Mouse (Mus musculus) kidney, embryonic 16.5 days (tissue): Measurements from ENCODE around the gene Ucn2. TPM values are rescaled to one million over a fixed set of nuclear protein-coding genes. Genes with fewer than 3 reads are reported as not detected.
A peak's percentile ranks its signal among the peaks of the same experiment; 100 is the strongest.

Experiments
- ATAC-seq: fragments of 200-750 bp; cut with Nextera tagmentation; 2 replicates; pipeline ENCODE4 v1.8.0; 2017; ENCODE audit warnings: moderate TSS enrichment; ENCODE audit not compliant: low FRiP score, low TSS enrichment
- H3K27ac ChIP-seq: fragments of 300-500 bp; sonication (generic); 2 replicates; pipeline ENCODE4 v1.5.1; 2014; ENCODE audit warnings: low read length
- H3K27me3 ChIP-seq: fragments of 300-500 bp; sonication (generic); 2 replicates; pipeline ENCODE4 v1.6.1; 2014; ENCODE audit warnings: low read length, control low read depth, mixed read lengths; ENCODE audit not compliant: insufficient read depth
- H3K36me3 ChIP-seq: fragments of 300-500 bp; sonication (generic); 2 replicates; pipeline ENCODE4 v1.6.1; 2014; ENCODE audit warnings: low read length, control low read depth, mixed read lengths; ENCODE audit not compliant: insufficient read depth
- H3K4me1 ChIP-seq: fragments of 300-500 bp; sonication (generic); 2 replicates; pipeline ENCODE4 v1.6.1; 2014; ENCODE audit warnings: low read length, control low read depth, mixed read lengths; ENCODE audit not compliant: insufficient read depth
- H3K4me2 ChIP-seq: fragments of 300-500 bp; sonication (generic); replicated peaks from 2 replicates; pipeline ENCODE4 v1.6.1; 2014; ENCODE audit warnings: low read depth, low read length
- H3K4me3 ChIP-seq: fragments of 300-500 bp; sonication (generic); 2 replicates; pipeline ENCODE4 v1.5.1; 2014; ENCODE audit warnings: mild to moderate bottlenecking, low read length
- H3K9ac ChIP-seq: fragments of 300-500 bp; sonication (generic); replicated peaks from 2 replicates; pipeline ENCODE4 v1.6.1; 2014; ENCODE audit warnings: low read length
- H3K9me3 ChIP-seq: fragments of 300-500 bp; sonication (generic); 2 replicates; pipeline ENCODE4 v1.6.1; 2016; ENCODE audit warnings: low read length, control low read depth
- WGBS: fragments of 180-500 bp; shearing (Covaris S2); extraction: QIAGEN DNeasy Blood & Tissue Kit; methylation state at CpG from one replicate; pipeline ENCODE4 v1.1.7; 2014; 5-methylcytosine and 5-hydroxymethylcytosine counted together
- polyA plus RNA-seq: library from polyadenylated mRNA; unstranded; fragments of >200 nt; fragmentation: Nextera tagmentation; extraction: Ambion mirVana; gene quantifications from 2 replicates; pipeline ENCODE4 v1.2.1, GENCODE M21; 2015

Gene Ucn2
- polyA plus RNA-seq, 1 experiment from 2014 or later, result not detected

DNA sequence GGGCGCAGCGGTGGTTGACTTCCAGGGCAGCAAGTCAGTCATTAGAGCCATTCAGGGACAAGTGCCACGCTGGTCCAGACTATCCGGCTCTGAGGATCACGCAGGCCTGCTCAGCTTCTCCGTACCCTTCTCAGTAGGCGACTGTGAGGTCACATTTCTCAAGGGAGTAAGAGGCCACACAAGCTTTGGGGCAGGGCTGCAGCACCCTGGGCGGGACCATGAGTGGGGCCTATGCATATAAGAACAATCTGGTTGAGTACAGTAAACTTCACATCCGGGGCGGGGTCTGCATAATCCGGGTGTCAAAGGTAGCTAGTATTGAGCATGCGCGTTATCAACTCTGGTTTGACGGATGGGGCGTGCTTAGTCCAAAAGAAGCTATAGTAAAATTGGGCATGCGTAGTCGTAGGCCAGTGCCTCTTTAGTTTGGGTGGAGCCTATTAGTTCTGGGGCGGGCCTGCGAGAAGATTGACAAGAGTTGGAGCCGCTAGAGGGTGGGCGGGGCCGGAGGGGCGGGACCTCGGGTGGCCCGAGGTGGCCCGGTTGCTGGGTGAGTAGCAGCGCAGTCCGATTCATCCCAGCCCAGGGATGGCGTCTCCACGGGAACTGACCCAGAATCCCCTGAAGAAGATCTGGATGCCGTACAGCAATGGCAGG is 5.7 kb downstream of the Ucn2 start, which contains the start of gene Pfkfb4:
Gene Pfkfb4 (plus strand): TSS at position 351 of the 657 bp plus-strand sequence.
- Histone ChIP-seq H3K4me1 (peaks cover 27% of the 10 kb centered on the region), H3K27me3 (no peaks in the 10 kb centered on the region), H3K9ac (peak within 1 kb of the TSS; percentile 68), H3K27ac (peak within 1 kb of the TSS; percentile 97), H3K36me3 (no peaks in the 10 kb centered on the region), H3K4me2 (peak within 1 kb of the TSS; percentile 73), H3K9me3 (no peaks in the 10 kb centered on the region), H3K4me3 (peak within 1 kb of the TSS; percentile 55)
- WGBS, result 1% methylated on average over 31 of the region's 31 CpGs
- peak; percentile 96 for ATAC-seq

DNA sequence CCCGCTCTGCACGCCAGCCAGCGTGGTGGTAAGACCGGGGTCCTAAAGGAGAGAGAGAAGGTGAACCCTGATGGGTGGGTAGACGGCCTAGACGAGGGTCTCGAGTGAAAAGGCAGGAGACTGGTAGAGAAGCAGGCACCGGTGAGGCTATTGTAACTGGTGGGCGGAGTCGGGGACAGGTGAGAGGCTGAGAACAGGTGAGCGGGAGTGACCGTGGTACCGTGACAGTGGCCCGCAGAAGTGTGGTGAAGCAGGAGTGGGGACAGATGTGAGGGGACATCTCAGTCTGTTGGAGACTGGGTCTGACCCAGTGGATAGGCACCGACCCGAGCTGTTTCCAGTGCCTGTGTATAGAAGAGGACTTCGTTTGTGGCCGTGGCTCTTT is 6.3 kb downstream of the Ucn2 start:
- Histone ChIP-seq H3K4me2 (peak overlapping the region; percentile 73), H3K4me1 (peaks cover 28% of the 10 kb centered on the region), H3K4me3 (peak overlapping the region; percentile 55), H3K9ac (peak overlapping the region; percentile 59), H3K27ac (no peak overlapping the region), H3K9me3 (no peaks in the 10 kb centered on the region), H3K36me3 (no peaks in the 10 kb centered on the region), H3K27me3 (no peaks in the 10 kb centered on the region)
- ATAC-seq, result no peak; the same call in 1 of the 2 replicates
- WGBS, result 10% methylated on average over 18 of the region's 18 CpGs

DNA sequence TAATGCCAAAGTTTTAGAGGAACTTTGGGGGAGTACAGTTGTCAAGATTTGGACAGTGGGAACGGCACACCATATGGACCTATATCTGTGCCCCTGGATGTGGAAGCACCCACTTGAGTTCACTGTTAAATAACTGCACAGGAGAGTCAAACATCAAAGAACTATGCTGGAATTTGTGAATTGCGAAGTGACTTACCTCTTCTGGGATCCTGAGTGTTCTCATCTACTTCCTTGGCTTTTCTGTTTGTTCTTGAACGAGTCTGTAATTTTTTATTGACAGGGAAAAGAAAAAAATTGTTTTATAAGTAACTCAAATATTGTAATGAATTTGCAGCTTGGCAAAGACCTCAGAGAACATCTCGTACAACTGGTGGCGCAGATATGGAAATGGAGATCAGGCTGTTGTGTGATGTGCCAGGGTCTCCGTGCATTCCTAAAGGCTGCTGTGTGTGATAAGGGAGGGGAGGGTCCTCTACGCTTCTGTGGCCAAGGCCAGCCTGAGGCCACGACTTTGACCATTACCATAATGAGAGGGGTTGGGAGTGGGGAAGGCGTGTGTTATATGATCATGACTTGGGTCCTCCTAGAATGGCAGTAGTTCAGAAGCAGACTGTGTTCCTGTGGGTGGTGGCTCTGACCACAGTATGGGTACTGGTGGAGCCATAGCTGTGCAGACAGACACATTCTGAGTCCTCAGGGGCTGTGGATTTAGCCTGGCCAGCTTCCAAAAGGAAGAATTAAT is 7.0 kb downstream of the Ucn2 start:
- ATAC-seq, result no peak
- Histone ChIP-seq H3K4me2 (peak overlapping the region; percentile 73; the same call in 1 of the 2 replicates), H3K9me3 (no peaks in the 10 kb centered on the region), H3K9ac (no peak overlapping the region), H3K36me3 (no peaks in the 10 kb centered on the region), H3K4me1 (peaks cover 28% of the 10 kb centered on the region), H3K27me3 (no peaks in the 10 kb centered on the region), H3K27ac (no peak overlapping the region), H3K4me3 (peak overlapping the region; percentile 55; the same call in 1 of the 2 replicates)
- 65% methylated on average over 9 of the region's 9 CpGs for WGBS

DNA sequence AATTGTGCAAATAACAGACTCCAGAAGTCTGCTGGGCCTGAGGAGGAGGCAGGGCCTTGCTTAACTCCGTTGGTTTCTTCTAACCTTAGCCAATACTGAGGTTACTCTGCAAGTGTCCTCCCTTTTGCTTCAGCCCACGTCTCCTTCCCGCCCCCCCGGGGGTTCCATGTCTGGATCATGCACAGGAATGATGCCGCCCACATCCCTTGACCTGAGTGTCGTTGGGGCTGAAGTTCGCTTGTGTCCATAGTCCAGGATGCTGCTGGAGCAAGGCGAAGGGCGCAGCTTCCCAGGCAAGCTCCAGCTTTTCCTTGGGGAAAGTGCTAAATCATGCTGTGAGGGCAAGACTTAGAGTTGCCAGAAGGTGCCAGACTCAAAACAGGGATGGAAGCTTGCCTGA is 10.6 kb downstream of the Ucn2 start:
- H3K27ac ChIP-seq, result peak overlapping the region; percentile 5; the same call in 1 of the 2 replicates

DNA sequence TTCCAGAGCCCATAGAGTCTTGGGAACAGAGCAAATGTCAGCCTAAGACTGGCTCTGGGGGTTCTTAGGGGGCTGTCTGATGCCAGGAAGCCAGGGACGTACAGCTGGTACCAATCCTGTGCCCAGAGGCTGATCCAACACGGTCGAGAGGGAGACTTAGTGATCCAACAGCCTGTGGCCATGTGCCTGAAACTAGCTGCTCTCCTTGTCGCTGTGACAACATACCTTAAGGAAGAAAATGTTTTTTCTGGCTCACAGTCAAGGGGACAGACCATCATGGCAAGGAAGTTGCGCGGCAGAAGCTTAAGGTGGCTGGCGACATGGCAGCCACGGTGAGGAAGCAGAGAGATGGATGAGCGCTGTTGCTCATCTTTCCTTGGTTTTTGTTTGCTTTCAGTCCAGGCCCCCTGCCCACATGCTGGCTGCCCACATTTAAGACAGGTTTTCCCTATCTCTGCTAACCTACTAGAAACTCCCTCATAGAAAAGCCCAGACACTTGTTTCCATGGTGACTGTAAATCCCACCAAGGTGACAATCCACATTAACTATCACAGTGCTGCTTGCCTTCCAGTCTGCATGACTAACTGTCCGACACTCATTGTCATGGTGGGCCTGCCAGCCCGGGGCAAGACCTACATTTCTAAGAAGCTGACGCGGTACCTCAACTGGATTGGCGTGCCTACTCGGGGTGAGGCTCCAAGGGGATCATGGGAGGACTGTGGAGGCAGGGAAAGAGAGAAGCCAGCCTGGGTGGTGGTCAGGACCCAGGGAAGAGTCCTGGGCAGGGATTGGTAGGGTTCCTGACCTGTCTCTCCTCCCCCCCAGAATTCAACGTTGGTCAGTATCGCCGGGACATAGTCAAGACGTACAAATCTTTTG is 12.7 kb downstream of the Ucn2 start:
- Histone ChIP-seq H3K36me3 (no peaks in the 10 kb centered on the region), H3K9me3 (no peaks in the 10 kb centered on the region), H3K27ac (no peak overlapping the region), H3K4me1 (peaks cover 14% of the 10 kb centered on the region; the same call in 1 of the 2 replicates), H3K4me2 (no peak overlapping the region), H3K27me3 (no peaks in the 10 kb centered on the region), H3K9ac (no peak overlapping the region), H3K4me3 (no peak overlapping the region)
- no peak for ATAC-seq
- 75% methylated on average over 19 of the region's 19 CpGs for WGBS

More for the DNA sequence above, 10.6 kb downstream of the Ucn2 start:
- Histone ChIP-seq H3K4me2 (no peak overlapping the region), H3K4me3 (no peak overlapping the region), H3K27me3 (no peaks in the 10 kb centered on the region), H3K9me3 (no peaks in the 10 kb centered on the region), H3K36me3 (no peaks in the 10 kb centered on the region), H3K9ac (no peak overlapping the region), H3K4me1 (peaks cover 20% of the 10 kb centered on the region)
- ATAC-seq, result no peak
- 46% methylated on average over 9 of the region's 9 CpGs for WGBS

DNA sequence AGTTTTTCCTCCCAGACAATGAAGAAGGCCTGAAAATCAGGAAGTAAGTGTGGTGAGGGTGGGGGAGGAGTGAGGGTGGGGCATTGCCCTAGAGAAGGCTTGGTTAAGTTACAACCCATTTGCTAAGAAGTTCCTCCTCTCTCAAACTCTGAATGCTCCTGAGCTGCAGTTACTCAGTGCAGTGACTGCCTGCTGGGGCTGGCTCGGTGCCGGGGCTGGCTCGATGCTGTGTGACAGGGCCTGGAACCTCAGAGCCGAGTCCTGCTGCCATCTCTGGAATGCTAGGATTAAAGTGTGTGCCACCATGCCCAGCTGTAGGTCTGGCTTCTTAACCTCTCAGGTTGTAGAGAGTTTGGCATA is 13.3 kb downstream of the Ucn2 start:
- WGBS, result 85% methylated on average over 4 of the region's 4 CpGs
- Histone ChIP-seq H3K4me3 (no peak overlapping the region), H3K4me2 (no peak overlapping the region), H3K27ac (no peak overlapping the region), H3K4me1 (peaks cover 14% of the 10 kb centered on the region; the same call in 1 of the 2 replicates), H3K27me3 (no peaks in the 10 kb centered on the region), H3K9ac (no peak overlapping the region), H3K9me3 (no peaks in the 10 kb centered on the region), H3K36me3 (no peaks in the 10 kb centered on the region)
- ATAC-seq, result no peak

DNA sequence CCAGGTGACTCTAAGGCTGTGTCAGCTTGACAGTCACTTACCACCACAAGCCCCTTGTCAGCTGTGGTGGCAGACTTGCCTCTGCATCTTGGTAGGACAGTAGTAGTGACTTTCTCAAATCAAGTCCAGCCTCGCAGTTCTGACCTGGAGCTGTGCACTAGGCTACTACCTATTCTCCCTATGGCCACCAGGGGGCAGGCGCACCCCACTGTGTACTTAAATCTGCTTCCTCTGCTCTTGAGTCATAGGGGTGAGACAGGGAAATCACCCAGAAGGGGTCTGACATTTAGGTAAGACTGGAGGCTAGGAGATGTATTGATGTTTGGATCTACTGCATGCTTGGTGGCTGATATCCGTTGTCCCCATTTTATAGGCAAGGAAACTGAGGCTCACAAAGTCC is 14.9 kb downstream of the Ucn2 start:
- Histone ChIP-seq H3K36me3 (no peaks in the 10 kb centered on the region), H3K4me1 (peaks cover 8% of the 10 kb centered on the region; the same call in 1 of the 2 replicates), H3K27me3 (no peaks in the 10 kb centered on the region), H3K9me3 (no peaks in the 10 kb centered on the region), H3K4me3 (no peak overlapping the region), H3K27ac (no peak overlapping the region), H3K4me2 (no peak overlapping the region), H3K9ac (no peak overlapping the region)
- 6% methylated on average over 3 of the region's 3 CpGs for WGBS
- ATAC-seq, result peak; percentile 47; the same call in 1 of the 2 replicates

DNA sequence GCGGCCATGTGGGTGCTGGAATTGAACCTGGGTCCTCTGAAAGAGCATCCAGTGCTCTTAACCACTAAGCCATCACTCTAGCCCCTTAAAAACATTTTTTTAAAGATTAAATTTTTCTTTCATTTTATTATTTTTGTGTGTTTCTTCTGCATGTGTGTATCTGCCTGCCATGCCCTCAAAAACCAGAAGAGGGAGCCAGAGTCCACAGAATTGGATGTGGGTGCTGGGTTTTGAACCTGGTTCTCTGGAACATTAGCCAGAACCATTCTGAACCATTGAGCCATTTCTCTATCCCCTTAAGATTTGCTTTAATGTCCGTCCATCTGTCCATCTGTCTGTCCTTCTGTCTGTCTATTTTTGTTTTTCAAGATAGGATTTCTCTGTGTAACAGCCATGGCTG is 17.4 kb downstream of the Ucn2 start:
- H3K27me3 ChIP-seq, result no peaks in the 10 kb centered on the region
- no peaks in the 10 kb centered on the region for H3K36me3 ChIP-seq
- no peak overlapping the region for H3K9ac ChIP-seq
- ATAC-seq, result no peak
- no peak overlapping the region for H3K27ac ChIP-seq
- H3K4me3 ChIP-seq, result no peak overlapping the region
- 62% methylated on average over 2 of the region's 2 CpGs for WGBS
- no peaks in the 10 kb centered on the region for H3K4me1 ChIP-seq
- H3K9me3 ChIP-seq, result no peaks in the 10 kb centered on the region
- H3K4me2 ChIP-seq, result no peak overlapping the region

DNA sequence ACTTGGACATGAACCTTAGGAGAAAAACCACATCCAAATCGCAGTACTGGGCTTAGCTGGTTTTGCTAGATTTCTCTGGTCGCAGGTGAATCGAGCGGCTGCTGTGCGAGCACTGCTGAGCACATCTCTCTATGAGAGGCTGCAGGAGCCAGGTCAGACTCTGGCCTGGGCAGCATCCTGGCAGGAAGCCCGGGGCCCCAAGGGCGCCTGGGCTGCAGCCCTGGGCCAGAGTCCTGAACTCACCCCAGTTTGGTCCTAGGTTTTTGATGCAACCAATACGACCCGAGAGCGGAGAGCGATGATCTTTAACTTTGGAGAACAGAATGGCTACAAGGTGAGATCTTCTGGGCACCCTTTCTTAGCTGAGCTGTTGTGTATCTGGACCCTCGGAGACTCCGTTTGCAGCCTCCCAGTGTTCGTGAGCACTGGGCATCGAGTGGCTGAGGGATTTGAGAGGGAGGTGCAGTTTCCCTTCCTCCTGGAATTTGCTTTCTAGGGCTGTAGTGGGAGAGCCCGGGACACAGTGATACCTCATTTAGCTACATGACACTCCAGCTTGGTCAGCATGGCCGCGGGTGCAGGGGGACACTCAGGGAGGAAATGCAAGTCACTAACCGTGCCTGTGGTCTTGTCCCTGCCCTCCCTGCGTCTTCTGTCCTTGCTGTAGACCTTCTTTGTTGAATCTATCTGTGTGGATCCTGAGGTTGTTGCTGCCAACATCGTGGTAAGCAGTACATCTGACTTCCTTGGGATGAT is 21.4 kb downstream of the Ucn2 start:
- no peaks in the 10 kb centered on the region for H3K36me3 ChIP-seq
- H3K9ac ChIP-seq, result no peak overlapping the region
- no peak overlapping the region for H3K27ac ChIP-seq
- no peak for ATAC-seq
- no peak overlapping the region for H3K4me3 ChIP-seq
- H3K4me1 ChIP-seq, result peaks cover 11% of the 10 kb centered on the region; the same call in 1 of the 2 replicates
- WGBS, result 72% methylated on average over 21 of the region's 21 CpGs
- H3K4me2 ChIP-seq, result no peak overlapping the region
- no peaks in the 10 kb centered on the region for H3K27me3 ChIP-seq
- no peaks in the 10 kb centered on the region for H3K9me3 ChIP-seq
